Mouse (Mus musculus): Measurements from ENCODE around the gene Acot8. TPM values are rescaled to one million over a fixed set of nuclear protein-coding genes. Genes with fewer than 3 reads are reported as not detected.

Acot8 gene
- total RNA-seq, 1 experiment from 2014 or later = 14.8 TPM

DNA sequence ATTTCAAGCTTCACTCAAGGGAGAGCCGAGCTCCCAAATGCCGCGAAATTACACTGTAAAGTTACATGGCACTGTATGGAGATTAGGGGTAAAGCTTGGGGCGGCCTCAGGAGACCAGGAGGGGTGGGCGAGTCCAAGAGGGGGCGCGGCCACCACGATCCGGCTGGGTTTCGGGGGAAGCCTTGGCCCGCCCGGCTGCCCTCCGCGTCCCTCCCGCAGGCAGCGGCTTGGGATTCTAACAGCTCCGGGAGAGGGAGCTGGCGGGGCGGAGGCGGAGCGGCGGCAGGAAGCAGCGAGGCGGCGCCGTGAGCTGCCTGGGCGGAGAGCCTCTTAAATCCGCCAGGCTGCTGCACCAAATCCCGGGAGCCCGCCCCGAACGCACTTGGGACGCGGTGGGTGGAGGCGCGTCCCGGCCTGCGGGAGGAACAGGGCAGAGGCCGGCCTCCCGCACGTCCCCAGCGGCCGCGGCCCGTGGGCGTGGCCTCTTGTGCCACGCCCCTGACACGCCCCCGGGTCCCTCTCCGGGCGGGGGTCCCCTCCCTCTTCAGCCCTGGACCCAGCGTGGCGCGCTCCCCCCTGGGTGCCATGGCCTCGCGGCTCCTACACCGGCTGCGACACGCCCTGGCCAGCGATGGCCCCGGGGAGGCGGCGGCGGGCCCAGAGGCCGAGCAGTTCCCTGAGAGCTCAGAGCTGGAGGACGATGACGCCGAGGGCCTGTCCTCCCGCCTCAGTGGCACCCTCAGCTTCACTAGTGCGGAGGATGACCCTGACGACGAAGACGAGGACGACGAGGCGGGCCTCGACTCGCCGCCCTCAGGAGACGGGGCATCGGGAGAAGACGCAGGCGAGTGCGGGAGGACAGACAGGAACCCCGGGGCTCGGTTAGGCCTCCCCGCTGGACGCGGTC, 18.9 kb downstream of the Acot8 start, which contains the start of gene Snx21:
Gene Snx21, plus strand, starts transcription at position 343 of the 907 bp plus-strand sequence.
- peak; percentile 42 for ATAC-seq (replicated peaks; ENCODE audit: low read depth, poor library complexity, severe bottlenecking)

DNA sequence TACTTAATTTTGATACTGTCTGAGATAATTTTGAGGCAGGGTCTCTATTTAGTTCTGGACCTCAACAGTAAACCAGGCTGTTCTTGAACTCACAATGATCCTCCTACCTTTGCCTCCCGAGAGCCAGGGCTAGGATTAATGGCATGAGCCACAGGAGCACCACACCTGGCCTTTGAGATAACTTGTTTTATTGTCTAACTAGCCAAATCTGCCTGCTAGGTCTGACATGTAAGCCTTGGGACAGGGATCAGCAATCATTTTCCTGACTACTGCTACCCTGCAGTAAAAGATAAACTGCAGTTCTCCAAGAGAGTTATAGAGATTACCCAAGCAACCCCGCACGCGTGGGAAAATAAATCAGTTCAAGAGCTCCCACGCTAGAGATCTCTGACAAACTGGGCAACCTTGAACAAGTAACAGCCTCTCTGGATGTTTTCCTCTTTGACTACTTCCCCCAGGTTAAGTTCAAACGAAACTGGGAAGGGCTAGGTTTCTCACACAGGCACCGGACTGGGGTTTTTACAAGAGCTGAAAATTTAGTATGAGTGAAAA, 19.7 kb downstream of the Acot8 start:
- ATAC-seq (replicated peaks; ENCODE audit: low read depth, poor library complexity, severe bottlenecking) = no peak

DNA sequence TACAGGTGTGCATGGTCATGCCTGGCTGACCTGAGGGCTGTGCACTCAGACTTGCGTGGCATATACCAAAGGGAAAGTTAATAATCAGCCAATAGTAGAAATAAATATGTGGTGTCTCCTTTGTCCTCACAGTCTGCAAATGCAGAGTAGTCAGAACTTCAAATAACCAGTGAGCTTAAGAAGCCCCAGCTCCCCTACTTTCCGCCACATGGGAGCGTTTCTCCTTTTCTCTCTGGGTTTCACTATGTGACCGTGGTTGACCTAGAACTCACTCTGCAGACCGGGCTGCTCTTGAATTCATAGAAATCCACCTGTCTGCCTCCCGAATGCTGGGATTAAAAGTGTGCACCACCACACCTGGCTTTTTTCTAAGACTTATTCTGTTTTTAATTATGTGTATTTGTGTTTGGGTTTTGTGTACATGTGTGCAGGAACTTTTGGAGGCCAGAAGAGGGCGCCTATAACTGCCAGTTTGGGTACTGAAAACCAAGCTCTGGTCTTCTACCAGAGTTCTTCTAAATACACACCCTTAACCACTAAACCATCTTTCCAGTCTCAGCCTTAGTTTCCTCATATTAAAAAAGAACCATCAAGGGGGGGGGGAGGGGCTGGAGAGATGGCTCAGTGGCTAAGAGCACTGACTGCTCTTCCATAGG, 20.6 kb downstream of the Acot8 start:
- ATAC-seq (replicated peaks; ENCODE audit: low read depth, poor library complexity, severe bottlenecking) = no peak

DNA sequence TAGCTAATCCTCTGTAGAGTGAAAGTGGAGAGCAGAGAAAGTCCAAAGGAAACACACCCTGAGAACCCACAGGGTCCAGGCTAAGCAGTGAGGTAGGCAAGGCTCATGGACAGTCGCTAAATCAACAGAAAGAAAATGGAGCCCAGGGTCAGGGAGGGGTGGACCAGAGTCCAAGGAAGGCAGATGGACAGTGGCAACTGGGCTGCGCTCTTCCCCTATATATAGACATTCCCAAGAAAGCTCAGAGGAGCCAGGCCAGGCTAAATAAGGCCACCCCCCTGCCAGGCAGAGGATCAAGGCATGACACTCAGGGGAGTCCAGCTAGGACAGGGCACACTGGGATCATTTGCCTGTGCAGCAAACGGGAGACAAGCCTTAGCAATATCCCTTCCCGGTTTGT, 22.8 kb downstream of the Acot8 start:
- no peak for ATAC-seq (replicated peaks; ENCODE audit: low read depth, poor library complexity, severe bottlenecking)

DNA sequence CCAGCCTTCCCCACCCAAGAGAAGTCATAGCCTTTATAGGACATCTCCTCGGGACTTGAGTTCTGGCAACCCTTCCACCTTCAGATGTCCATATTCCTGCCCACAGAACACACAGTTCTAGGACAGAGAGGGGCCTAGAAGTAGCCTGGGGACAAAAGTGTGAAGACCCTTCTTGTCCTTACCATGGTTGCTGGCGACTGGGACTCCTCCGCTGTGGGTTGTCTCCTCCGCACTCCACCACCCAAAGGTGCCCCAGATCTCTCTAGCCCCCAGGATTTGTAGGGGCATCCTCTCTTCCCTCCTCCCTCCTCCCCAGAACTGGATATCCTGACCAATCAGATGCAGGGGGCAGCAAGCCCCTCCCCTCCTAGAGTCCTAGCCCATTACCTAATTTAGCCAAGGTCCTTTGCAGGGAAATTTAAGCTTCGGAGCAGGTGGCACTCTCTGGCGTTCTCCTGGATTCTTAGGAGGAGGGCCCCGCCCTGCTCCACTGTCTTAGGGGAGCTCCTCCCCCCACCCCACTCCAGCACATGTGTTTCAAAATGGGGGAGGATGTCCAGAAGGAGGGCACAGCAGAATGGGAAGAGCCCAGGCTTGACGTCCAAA, 25.1 kb downstream of the Acot8 start, which contains the start of gene Tnnc2:
Gene Tnnc2, minus strand, starts transcription at position 487 of the 606 bp plus-strand sequence.
- ATAC-seq (replicated peaks; ENCODE audit: low read depth, poor library complexity, severe bottlenecking) = no peak

DNA sequence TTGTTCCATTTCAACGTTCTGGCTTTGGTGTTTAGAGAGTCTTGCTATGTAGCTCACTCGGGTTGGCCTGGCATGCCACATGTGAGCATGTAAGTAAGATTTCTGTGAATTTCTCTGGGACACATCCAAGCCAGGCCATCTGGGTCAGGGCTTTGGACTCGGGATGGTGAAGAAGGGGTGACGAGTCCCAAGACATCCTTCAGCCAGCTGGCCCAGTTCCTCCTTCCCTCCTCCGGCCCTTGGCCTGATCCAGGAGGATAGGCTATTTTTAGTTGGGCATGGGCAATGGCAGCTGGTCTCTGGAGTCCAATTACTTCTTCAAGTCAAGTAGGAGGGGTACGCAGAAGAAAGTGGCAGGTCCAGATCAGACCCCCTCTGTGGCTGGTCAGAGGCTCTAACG, 25.9 kb downstream of the Acot8 start:
- no peak for ATAC-seq (replicated peaks; ENCODE audit: low read depth, poor library complexity, severe bottlenecking)

DNA sequence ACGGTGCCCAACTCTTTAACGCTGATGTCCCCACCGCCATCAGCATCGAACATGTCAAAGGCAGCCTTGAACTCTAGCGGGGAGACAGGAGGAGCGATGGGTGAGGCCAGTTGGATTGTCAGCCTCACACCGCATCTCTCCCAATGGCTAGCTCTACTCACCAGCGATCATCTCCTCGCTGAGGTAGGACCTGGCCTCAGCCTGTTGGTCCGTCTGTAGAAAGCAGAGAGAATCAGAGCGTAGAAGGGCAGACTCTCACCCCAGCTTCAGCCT, 26.7 kb downstream of the Acot8 start:
- ATAC-seq (replicated peaks; ENCODE audit: low read depth, poor library complexity, severe bottlenecking) = no peak

DNA sequence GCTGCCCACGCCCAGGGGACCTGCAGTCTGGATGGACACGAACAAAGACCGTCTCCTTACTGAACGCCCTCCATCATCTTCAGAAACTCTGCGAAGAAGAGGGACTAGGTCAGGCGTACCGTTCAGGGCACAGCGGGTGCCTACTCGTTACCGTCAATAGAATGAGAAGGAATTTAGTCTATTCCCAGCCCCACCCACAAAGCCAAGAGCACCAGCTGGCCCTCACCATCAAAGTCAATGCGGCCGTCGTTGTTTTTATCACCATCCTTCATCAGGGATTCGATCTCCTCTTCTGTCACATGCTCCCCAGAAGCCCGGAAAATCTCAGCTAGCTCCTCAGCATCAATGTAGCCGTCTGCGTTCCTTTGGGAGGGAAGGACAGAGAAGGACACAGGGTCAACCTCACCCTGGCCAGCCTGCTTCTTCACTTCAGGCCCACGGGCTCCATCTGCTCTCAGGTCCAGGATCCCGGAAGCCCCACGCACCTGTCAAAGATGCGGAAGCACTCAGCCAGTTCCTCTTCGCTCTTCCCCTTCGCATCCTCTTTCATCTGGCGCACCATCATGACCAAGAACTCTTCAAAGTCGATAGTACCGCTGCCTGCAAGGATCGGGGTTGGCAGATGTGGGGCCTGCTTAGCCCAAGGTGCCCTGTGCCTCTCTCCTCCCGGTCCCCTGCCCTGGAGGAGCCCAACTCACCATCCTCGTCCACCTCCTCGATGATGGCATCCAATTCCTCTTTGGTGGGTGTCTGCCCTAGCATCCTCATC, 27.3 kb downstream of the Acot8 start:
- no peak for ATAC-seq (replicated peaks; ENCODE audit: low read depth, poor library complexity, severe bottlenecking)

DNA sequence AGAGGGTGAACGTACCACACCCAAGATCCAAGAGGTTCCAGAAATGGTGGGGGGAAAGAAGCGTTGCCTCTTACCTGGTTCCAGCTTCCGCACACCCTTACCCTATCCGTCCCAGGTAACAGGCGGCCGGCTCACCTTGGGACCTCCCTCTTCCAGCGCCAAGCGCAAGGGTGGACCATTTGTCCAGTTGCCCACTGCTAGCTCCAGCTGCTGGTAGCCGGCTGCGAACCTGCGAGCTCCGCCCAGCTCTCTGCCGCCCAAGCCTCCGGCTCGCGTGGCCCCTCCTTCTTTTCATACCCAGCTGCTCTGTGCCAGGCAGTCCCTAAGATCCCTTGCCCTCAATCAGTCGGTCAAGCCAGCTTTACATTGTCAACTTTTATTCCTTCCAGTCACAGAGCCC, 27.9 kb downstream of the Acot8 start:
- no peak for ATAC-seq (replicated peaks; ENCODE audit: low read depth, poor library complexity, severe bottlenecking)

DNA sequence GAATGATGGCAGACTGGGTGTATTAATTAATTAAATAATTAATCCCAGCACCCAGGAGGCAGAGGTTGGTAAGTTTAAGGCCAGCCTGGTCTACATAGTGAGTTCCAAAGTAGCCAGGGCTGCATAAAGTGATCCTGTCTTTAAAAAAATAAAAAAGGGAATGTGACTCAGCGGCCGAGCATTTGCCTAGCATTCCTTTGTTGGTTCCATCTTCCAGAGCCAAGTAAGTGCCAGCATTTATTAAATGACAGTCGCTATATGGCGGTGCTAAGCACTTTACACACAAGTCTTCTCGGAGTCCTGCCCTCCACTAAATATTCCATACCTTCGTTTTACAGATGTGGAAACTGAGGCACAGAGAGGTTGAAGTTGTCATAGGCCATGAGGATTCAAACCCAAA, 28.6 kb downstream of the Acot8 start:
- ATAC-seq (replicated peaks; ENCODE audit: low read depth, poor library complexity, severe bottlenecking) = no peak

DNA sequence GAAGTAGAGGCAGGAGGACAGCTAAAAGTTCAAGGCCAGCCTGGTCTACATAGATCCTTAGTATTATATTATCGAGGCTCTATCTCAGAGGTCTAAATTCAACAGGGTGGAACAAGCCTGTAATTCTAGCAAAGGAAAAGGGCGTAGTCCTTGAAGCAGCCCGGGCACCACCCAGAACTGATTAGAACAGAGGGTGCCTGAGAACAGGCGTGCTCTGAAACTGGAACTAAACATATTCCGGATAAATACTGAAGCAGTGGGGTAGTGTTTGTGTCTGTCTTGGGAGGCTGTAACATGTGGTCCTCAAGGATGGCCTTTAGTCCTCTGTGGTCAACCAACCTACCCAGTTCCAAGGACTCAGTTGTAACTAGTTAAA, 30.7 kb downstream of the Acot8 start:
- no peak for ATAC-seq (replicated peaks; ENCODE audit: low read depth, poor library complexity, severe bottlenecking)

DNA sequence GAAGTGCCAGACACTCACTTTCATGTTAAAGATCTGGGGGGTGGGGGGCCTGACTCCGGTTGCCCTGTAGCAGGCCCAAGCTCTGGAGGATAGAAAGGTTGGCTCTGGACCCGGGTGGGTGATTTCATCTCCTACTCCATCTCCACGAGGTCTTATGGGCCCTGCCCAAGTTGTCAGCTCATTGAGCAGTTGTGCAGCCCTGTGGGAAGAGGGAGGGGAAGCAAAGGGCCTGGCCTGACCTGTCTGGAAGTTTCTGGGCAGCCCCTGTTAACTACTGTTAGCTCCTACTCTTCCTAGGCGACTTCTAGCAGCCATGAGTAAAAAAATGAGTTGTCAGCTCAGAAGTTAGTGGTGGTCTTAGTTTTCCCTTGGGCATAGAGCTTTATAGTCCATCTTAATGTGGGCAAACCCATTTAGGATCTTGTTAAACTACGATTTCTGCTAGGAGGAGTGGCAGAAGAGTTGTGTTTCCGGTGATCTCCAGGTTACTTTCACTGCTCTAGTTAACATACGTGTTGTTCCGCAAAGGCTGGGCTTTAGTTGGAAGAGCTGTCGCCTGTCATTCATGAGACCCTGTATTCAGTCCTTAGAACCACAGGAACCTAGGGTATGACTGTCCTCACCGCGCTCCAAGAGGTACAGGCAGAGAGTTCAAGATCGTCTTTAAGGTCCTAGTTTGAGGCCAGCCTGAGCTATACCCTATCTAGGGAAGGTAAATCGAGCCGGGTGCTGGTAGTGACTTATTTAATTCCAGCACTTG, 31.3 kb downstream of the Acot8 start:
- ATAC-seq (replicated peaks; ENCODE audit: low read depth, poor library complexity, severe bottlenecking) = no peak

DNA sequence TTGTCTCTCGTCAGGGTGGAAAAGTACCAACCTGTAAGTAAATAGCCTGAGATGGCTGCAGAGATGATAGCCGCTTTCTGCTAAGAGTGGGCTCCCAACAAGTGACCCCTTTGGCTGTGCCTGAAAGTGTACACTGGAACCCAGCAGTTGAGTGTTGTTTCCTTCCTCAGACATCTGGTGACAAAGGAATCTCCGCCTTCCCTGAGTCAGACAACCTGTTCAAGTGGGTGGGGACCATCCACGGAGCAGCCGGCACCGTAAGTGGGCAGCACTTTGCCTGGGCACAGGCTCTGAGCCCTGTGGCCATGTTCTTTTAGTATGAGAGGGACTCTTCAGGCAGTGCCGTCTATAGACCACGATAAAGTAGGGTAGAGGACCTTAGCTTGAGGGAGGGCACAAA, 33.6 kb downstream of the Acot8 start:
- no peak for ATAC-seq (replicated peaks; ENCODE audit: low read depth, poor library complexity, severe bottlenecking)

DNA sequence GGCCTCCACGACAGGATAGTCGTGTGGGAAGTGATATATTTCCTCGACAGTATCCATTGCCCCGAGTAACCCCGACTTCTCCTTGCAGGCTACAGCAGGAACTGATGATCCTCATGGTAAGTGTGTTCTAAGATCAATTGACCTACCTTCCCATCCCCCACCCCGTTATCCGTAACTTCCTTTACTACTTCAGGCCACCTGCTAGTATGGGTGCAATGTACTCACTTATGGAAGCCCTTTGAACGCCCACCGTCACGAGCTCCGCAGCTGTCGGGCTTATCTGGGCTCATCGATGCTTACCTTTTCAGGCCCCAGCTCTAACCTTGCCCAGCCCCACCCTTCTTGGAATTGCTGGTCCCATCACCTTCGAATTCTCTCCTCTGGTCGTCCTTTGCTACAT, 34.4 kb downstream of the Acot8 start:
- no peak for ATAC-seq (replicated peaks; ENCODE audit: low read depth, poor library complexity, severe bottlenecking)

DNA sequence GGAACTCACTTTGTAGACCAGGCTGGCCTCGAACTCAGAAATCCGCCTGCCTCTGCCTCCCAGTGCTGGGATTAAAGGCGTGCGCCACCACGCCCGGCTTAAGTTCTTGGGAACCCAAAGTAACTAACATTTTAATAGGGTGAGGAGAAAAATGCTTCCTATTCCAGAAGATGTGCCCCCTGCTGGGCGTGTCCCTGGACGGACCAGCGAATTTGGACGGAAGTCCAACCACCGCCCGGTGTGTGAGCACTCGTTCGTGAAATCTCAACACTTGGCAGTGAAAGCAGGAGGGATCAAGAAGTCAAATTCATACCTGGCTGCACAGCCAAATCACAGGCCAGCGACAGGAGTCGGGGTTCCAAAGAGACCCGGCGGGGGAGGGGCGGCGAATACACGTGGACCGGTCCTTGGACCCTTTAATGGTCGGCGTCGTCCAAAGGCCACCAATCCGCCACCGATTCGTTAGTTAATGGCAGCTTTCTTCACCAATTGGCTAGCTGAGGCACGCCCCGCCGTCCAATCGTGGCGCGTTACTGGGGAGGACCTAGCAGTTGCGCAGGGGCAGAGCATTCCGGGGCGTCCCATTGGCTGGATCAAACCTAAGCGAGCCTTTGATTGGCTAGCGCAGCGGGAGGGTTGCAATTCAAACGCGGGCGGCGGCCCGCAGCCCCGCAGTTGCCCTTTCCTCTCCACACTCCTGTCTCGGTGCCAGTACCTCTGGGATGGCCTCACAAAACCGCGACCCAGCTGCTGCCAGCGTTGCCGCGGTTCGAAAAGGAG, 35.2 kb downstream of the Acot8 start, which contains the start of gene Ube2c:
Gene Ube2c, plus strand, starts transcription at position 641 of the 780 bp plus-strand sequence.
- ATAC-seq (replicated peaks; ENCODE audit: low read depth, poor library complexity, severe bottlenecking) = peak; percentile 99

DNA sequence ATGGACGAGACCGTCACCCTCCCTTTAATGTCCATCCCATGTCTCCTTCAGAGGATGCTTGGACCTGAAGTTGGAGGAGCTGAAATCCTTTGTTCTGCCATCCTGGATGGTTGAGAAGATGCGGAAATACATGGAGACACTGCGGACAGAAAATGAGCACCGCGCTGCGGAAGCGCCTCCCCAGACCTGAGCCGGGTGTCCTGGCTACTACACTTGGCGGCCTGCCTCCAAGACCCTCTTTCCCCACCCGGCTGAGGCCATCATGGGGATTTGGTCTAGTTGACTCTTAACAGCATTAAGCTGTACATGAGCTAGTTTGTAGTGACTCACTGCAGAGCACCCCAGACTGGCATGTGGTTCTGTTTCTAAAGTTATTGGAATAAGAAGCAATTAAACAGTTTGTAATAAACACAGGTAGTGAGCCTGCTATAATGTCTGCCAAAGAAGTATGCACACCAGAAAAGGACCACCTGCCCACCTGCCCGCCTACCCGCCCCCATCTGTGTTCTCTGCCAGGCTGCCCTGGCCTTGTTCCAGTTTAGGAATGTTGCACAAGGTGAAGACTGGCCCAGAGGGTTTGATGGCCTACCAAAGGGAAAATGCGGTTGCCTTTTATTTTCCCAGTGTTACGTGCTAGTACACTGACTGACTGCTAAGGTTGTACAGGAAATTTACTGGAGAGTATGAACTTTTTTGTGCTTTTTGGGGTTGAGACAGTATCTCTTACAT, 36.7 kb downstream of the Acot8 start:
- no peak for ATAC-seq (replicated peaks; ENCODE audit: low read depth, poor library complexity, severe bottlenecking)

DNA sequence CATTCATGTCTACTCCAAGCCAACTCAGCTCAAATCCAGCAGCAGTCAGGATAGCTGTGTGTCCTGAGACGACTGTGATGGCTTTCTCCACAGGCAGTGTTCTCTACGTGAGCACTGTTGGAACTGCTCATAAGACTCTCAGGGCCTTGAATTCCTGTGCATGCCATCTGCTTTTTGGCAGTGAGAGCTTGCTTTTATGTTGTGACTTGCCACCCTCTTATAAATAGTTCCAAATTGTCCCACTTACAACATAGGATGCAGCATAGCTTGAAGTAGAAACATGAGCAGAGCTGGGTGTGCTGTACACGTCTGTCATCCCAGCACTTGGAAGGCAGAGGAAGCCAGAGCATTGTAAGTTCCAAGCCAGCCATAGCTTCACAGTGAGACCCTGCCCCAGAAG, 38.8 kb downstream of the Acot8 start:
- no peak for ATAC-seq (replicated peaks; ENCODE audit: low read depth, poor library complexity, severe bottlenecking)

DNA sequence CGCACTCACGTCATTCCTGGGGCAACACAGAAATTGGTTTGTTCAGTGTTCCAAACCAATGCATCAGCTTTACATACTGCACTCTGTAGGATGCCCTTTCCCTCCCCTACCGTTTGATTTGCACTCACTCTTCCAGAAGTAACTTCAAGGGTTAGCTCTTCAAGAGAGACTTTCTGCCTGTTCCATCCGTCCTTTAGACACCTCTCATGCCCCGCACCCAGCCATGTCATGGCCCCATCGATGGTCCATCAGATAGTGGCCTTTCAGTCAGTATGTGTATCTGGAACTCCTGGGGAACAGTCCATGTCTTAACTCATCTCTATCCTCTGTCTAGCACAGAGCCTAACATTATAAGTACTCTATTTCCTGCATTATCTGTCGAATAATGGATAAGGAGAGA, 42.1 kb downstream of the Acot8 start:
- ATAC-seq (replicated peaks; ENCODE audit: low read depth, poor library complexity, severe bottlenecking) = no peak
